Mouse (Mus musculus) lung, embryonic 15.5 days (tissue): ENCODE measurements around the gene Pecr. TPM values are rescaled to one million over a fixed set of nuclear protein-coding genes. Genes with fewer than 3 reads are reported as not detected.
"Not testable (repeated sequence)": the region's sequence is repeated elsewhere in the genome, so short reads cannot be mapped to it uniquely, and the experiment has no call there.

Source experiments
- ATAC-seq: fragments of 200-750 bp; cut with Nextera tagmentation; 2 replicates; pipeline ENCODE4 v1.8.0; 2017; ENCODE audit warnings: moderate number of reproducible peaks, borderline replicate concordance; ENCODE audit not compliant: low FRiP score, low TSS enrichment; ENCODE audit errors: extremely low read depth
- H3K27ac ChIP-seq: fragments of 300-500 bp; sonication (generic); 2 replicates; pipeline ENCODE4 v1.5.1; 2015; ENCODE audit warnings: moderate library complexity, mild to moderate bottlenecking, inconsistent platforms
- H3K27me3 ChIP-seq: fragments of 300-500 bp; sonication (generic); 2 replicates; pipeline ENCODE4 v1.6.1; 2015; ENCODE audit warnings: inconsistent platforms
- H3K36me3 ChIP-seq: fragments of 300-500 bp; sonication (generic); 2 replicates; pipeline ENCODE4 v1.6.1; 2015; ENCODE audit warnings: inconsistent platforms
- H3K4me1 ChIP-seq: fragments of 300-500 bp; sonication (generic); 2 replicates; pipeline ENCODE4 v1.6.1; 2015; ENCODE audit warnings: inconsistent platforms
- H3K4me2 ChIP-seq: fragments of 300-500 bp; sonication (generic); 2 replicates; pipeline ENCODE4 v1.6.1; 2015; ENCODE audit warnings: inconsistent platforms, mild to moderate bottlenecking, moderate library complexity
- H3K4me3 ChIP-seq: fragments of 300-500 bp; sonication (generic); 2 replicates; pipeline ENCODE4 v1.5.1; 2015; ENCODE audit warnings: mild to moderate bottlenecking, inconsistent platforms
- H3K9ac ChIP-seq: fragments of 300-500 bp; sonication (generic); 2 replicates; pipeline ENCODE4 v1.6.1; 2015; ENCODE audit warnings: inconsistent platforms
- H3K9me3 ChIP-seq: fragments of 300-500 bp; sonication (generic); 2 replicates; pipeline ENCODE4 v1.6.1; 2016; ENCODE audit warnings: inconsistent platforms
- WGBS: fragments of 180-500 bp; shearing (Covaris S2); methylation state at CpG from one replicate; pipeline ENCODE4 v1.1.7; 2015; 5-methylcytosine and 5-hydroxymethylcytosine counted together
- polyA plus RNA-seq: library from polyadenylated mRNA; unstranded; fragments of >200 nt; fragmentation: Nextera tagmentation; extraction: Ambion mirVana; gene quantifications from 2 replicates; pipeline ENCODE4 v1.2.1, GENCODE M21; 2015

The Pecr gene
- polyA plus RNA-seq, 1 experiment from 2014 or later = 23.0 TPM

DNA sequence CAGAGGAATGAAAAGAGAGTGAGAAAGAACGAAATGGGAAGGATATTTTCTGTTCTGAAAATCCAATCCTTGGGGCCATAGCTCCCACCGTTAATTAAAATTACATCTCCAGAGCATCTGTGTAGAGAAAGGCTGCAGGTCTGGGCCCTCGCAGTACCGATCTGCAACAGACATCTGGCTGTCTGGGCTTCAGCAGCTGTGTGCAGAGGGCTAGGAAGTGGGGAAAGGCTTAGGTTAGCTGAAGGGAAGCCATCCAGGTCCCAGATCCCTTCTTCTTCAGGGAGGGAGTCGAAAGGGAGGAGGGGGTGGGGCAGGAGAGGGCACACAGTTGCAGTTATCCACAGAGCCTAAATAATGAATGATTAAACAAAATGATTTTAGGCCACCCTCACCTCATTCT, 425 bp upstream of the Pecr start:
- H3K9me3 ChIP-seq = no peaks in the 10 kb centered on the region
- peak overlapping the region; percentile 58 for H3K4me3 ChIP-seq
- H3K9ac ChIP-seq = no peak overlapping the region
- 6% methylated on average over 5 of the region's 5 CpGs for WGBS
- no peak for ATAC-seq
- H3K27me3 ChIP-seq = peaks cover 13% of the 10 kb centered on the region
- H3K36me3 ChIP-seq = no peaks in the 10 kb centered on the region
- H3K4me2 ChIP-seq = peak overlapping the region; percentile 85
- H3K4me1 ChIP-seq = peaks cover 11% of the 10 kb centered on the region
- H3K27ac ChIP-seq = no peak overlapping the region

DNA sequence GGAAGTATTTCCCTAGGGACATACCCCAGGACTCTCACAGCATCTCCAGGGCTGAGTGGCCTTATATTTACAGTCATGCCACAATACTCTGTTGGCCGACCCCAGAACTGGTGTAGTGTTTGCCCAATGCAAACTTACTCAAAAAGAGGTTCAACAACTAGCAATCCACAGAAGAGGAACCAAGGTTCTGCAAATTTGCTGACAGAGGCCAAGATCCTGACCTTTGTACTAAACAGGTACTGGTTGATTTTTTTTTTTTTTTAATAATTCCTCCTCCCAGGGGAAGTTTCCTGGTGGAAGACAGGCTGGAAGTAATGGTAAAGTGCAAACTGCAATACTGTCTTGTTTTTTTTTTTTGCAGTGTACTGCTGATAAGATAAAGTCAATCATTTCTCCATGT, 1.5 kb downstream of the Pecr start:
- Histone ChIP-seq H3K27me3 (peaks cover 13% of the 10 kb centered on the region), H3K9me3 (no peaks in the 10 kb centered on the region), H3K9ac (no peak overlapping the region), H3K4me1 (peaks cover 11% of the 10 kb centered on the region), H3K27ac (no peak overlapping the region), H3K36me3 (no peaks in the 10 kb centered on the region), H3K4me3 (no peak overlapping the region), H3K4me2 (no peak overlapping the region)
- no peak for ATAC-seq
- WGBS = 64% methylated on average over 1 of the region's 1 CpGs

DNA sequence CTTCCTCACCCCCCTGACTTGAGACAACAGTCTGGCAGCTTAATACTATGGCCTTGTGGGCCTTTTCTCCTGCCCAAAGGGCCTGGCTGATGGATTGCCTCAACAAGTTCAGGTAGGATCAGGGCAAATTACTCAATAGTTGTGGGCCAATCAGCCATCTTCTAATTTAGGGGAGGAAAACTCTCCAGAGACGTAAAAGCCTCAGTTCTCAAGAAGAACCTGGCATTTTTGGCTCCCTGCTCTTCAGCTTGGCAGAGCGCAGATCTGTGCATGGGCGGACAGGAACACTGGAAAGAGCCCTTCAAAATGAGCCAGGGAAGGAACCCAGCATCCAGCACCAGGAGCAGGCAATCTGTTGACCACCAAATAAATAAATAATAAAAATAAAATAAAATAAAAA, 6.0 kb downstream of the Pecr start:
- 92% methylated on average over 3 of the region's 3 CpGs for WGBS
- Histone ChIP-seq H3K36me3 (peaks cover 10% of the 10 kb centered on the region), H3K4me1 (0 out of 2 replicates have a peak, but pooled peaks cover 3% of the 10 kb centered on the region)

DNA sequence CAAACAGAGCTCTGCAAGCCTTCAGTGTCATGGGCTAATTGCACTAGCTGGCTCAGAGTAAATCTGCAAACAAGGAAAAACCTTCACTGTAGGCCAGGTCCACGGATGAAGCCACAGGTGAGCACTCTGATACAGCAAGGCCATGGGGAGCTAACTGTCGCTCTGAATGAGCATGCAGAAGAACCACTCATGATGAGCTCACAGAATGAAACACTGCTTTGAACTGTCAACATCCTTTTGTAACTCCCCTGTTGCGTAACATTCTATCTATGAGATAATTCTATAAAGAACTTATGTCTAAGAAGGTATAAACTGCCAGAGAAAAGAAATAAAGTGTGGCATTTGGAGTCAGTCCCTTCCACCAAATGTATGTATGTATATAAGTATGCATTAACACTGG, 21.0 kb downstream of the Pecr start:
- no peaks in the 10 kb centered on the region for H3K4me1 ChIP-seq
- H3K27ac ChIP-seq = no peak overlapping the region
- H3K4me3 ChIP-seq = no peak overlapping the region
- peaks cover 4% of the 10 kb centered on the region; the same call in 1 of the 2 replicates for H3K36me3 ChIP-seq
- 91% methylated on average over 3 of the region's 3 CpGs for WGBS
- no peak overlapping the region for H3K4me2 ChIP-seq
- no peaks in the 10 kb centered on the region for H3K27me3 ChIP-seq
- no peak overlapping the region for H3K9ac ChIP-seq
- no peak for ATAC-seq
- no peaks in the 10 kb centered on the region for H3K9me3 ChIP-seq

More for the DNA sequence above, 6.0 kb downstream of the Pecr start:
- Histone ChIP-seq H3K9me3 (no peaks in the 10 kb centered on the region), H3K4me2 (no peak overlapping the region), H3K27me3 (no peaks in the 10 kb centered on the region), H3K27ac (no peak overlapping the region), H3K4me3 (no peak overlapping the region), H3K9ac (no peak overlapping the region)
- no peak for ATAC-seq

DNA sequence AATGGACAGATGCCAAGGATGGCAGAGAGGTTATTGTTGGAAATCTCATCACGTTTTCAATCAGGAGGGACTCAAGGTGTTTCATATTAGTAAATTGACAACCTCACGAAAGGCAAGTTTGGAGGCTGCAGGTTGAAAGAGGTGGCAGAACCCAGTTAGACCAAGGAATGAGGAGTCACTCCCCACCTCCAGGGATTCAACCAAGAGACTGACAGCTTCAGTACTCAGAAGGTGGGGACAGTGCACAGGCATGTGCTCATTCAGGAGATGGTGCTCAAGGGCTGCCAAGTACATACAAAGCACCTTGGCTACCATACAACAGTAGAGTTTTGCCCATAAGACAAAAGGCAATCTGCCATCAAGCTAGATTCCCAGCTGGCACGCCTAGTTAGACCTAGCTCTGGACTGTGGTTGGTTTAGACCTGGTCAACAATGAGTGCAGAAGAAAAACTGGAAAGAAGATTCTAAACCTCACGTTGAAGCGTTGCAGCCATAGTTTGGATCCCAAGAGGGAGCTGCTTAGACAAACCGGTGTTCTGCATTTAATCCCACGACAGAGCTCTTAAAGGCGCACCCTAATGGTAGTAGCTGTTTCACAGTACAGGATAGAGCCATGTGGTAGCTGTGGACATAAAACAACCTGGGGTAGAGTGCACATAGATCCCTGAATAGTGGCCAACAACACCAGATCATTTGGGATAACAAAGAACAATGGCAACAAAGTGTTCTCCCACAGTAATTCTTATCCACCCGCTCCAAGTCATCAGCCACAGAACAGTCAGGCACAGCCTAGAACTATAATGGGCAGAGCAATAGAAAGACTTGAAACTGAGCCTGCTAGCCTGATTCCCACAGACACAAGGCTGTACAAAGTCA, 27.5 kb downstream of the Pecr start:
- no peaks in the 10 kb centered on the region for H3K27me3 ChIP-seq
- peak overlapping the region; percentile 75; the same call in 1 of the 2 replicates for H3K4me2 ChIP-seq
- 76% methylated on average over 9 of the region's 9 CpGs for WGBS
- H3K4me1 ChIP-seq = peaks cover 18% of the 10 kb centered on the region; the same call in 1 of the 2 replicates
- H3K36me3 ChIP-seq = peaks cover 2% of the 10 kb centered on the region; the same call in 1 of the 2 replicates
- H3K9ac ChIP-seq = no peak overlapping the region
- ATAC-seq = no peak
- H3K4me3 ChIP-seq = no peak overlapping the region
- H3K27ac ChIP-seq = no peak overlapping the region
- no peaks in the 10 kb centered on the region for H3K9me3 ChIP-seq

DNA sequence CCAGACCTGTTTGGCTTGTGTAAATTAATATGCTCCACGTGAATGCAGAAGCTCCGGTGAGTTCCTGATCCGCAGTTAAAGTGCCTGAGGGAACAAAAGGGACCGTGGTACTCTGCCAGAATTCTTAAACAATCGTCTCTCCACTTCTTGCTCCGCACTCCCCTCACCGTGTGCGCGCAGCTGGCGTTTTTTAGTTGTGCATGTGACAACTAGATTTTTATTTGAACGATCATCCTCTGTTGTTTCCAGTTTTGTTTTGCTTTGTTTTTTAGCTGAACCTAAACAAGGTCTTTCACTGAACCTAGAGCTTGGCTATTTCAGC, 28.3 kb downstream of the Pecr start:
- no peaks in the 10 kb centered on the region for H3K36me3 ChIP-seq
- ATAC-seq = no peak
- no peaks in the 10 kb centered on the region for H3K27me3 ChIP-seq
- H3K4me2 ChIP-seq = peak overlapping the region; percentile 75
- H3K4me1 ChIP-seq = peaks cover 18% of the 10 kb centered on the region; the same call in 1 of the 2 replicates
- H3K27ac ChIP-seq = peak overlapping the region; percentile 94
- 31% methylated on average over 11 of the region's 11 CpGs for WGBS
- peak overlapping the region; percentile 49; the same call in 1 of the 2 replicates for H3K4me3 ChIP-seq
- H3K9me3 ChIP-seq = no peaks in the 10 kb centered on the region
- no peak overlapping the region for H3K9ac ChIP-seq

DNA sequence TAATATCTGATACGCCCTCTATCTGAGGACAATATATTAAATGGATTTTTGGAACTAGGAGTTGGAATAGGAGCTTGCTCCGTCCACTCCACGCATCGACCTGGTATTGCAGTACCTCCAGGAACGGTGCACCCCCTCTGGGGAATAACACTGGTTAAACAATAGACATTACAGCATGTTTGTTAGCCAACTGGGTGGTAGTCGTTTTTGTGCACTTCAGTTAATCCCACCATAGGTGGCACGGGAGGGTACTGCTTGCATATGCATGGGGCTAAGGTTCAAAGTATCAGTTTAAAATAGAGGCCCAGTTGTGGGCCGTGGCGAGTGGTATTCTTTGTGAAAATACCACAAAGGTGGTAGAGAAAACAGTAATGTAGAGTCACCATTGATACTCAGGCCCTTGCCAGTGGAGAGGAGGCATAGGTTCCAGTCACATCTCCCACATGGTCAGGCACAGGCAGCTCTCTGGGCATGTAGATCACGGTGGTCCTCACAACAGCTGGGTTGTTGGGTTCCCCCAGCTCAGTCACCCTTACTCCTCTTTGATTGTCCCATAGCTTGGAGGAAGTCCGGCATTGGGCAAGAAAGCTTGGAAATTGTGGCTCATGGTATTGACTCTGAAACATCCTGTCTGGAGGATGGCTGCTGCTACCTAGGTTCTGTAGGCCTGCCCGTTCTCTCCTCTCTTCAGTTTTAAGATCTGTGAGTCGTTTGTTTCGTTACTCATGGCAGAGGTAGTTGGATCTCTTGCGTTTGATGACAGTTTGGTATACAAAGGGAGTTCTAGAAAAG, 28.9 kb downstream of the Pecr start:
- ATAC-seq = peak; percentile 87

DNA sequence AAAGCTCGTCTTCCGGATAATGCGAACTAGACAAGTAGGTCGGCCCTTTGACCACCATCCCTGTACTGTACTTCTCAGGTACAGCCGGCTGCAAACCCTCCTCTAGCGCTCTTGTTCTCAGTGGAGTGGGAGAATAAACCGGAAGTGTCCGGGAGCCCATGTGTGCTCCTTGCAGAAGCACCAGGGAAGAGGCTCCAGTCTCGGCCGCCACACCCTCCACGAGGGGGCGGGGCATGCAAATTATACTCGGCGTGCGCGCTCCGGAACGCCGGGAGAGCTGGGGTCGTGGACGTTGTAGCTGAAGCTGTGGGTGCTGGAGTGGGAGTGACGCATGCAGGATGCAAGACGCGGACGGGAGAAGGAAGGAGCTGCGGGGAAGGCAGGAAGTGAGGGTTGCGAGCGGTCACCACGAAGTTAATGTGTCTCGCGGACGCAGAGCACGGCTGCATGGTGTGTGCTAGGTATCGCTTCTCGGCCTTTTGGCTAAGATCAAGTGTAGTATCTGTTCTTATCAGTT, 29.5 kb downstream of the Pecr start:
- Histone ChIP-seq H3K4me2 (peak overlapping the region; percentile 75), H3K4me3 (peak overlapping the region; percentile 49), H3K27ac (peak overlapping the region; percentile 94), H3K9me3 (no peaks in the 10 kb centered on the region), H3K4me1 (peaks cover 18% of the 10 kb centered on the region; the same call in 1 of the 2 replicates), H3K36me3 (no peaks in the 10 kb centered on the region), H3K9ac (peak overlapping the region; percentile 47), H3K27me3 (no peaks in the 10 kb centered on the region)
- peak; percentile 91 for ATAC-seq
- under 1% methylated on average over 35 of the region's 35 CpGs for WGBS

More for the DNA sequence above, 28.9 kb downstream of the Pecr start:
- Histone ChIP-seq H3K9ac (no peak overlapping the region; the same call in 1 of the 2 replicates), H3K4me2 (peak overlapping the region; percentile 75), H3K4me1 (peaks cover 18% of the 10 kb centered on the region; the same call in 1 of the 2 replicates), H3K9me3 (no peaks in the 10 kb centered on the region), H3K27ac (peak overlapping the region; percentile 94), H3K4me3 (peak overlapping the region; percentile 49), H3K27me3 (no peaks in the 10 kb centered on the region), H3K36me3 (no peaks in the 10 kb centered on the region)
- WGBS = 3% methylated on average over 15 of the region's 15 CpGs

DNA sequence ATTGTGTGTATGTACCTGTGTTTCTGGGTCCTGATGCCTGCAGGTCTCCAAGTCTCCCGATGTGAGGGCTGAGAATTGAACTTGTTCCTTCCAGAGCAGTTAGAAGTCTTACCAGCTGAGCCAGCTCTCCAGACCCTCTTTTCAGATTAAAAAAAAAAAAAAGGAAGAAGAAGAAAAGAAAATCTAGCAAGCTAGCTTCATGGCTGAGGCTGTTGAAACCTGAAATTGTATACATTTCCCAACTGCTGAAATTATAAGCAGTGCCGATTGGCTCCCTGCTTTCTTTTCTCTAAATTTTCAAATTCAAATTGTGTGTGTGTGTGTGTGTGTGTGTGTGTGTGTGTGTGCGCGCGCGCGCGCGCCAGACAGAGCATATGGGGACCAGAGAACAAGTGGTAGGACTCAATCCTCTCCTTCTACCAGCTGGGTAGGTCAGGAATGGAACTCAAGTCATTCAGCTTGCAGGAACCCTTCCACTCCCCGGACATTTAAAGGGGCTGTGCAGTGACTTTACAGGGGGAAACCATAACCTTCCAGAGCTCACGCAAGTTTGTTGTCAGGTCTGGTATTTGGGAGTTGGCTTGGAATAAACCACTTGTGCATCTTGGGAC, 30.1 kb downstream of the Pecr start:
- H3K9me3 ChIP-seq = no peaks in the 10 kb centered on the region
- peak; percentile 13; the same call in 1 of the 2 replicates for ATAC-seq
- H3K36me3 ChIP-seq = no peaks in the 10 kb centered on the region
- H3K4me1 ChIP-seq = peaks cover 18% of the 10 kb centered on the region; the same call in 1 of the 2 replicates
- H3K27me3 ChIP-seq = no peaks in the 10 kb centered on the region
- peak overlapping the region; percentile 94 for H3K27ac ChIP-seq
- peak overlapping the region; percentile 49 for H3K4me3 ChIP-seq
- peak overlapping the region; percentile 75 for H3K4me2 ChIP-seq
- WGBS = 43% methylated on average over 11 of the region's 11 CpGs
- no peak overlapping the region for H3K9ac ChIP-seq

DNA sequence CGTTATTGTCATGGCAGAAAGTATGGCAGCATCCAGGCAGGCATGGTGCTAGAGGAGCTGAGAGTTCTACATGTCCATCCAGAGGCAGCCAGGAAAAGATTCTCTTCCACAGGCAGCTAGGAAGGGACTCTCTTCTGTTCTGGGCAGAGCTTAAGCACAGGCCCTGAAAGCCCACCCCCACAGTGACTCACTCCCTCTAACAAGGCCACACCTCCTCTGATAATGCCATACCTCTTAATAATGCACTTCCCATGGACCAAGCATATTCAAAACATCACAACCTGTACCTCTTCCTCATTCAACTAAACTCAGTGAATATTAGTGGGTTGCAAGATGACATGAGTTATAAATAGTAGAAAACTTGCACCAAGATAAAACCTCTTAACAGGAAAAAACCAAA, 32.3 kb downstream of the Pecr start:
- Histone ChIP-seq H3K27me3 (no peaks in the 10 kb centered on the region), H3K36me3 (no peaks in the 10 kb centered on the region), H3K27ac (no peak overlapping the region), H3K9ac (no peak overlapping the region), H3K9me3 (no peaks in the 10 kb centered on the region), H3K4me2 (no peak overlapping the region), H3K4me1 (peaks cover 18% of the 10 kb centered on the region; the same call in 1 of the 2 replicates), H3K4me3 (no peak overlapping the region)
- WGBS = 88% methylated on average over 1 of the region's 1 CpGs
- no peak for ATAC-seq

DNA sequence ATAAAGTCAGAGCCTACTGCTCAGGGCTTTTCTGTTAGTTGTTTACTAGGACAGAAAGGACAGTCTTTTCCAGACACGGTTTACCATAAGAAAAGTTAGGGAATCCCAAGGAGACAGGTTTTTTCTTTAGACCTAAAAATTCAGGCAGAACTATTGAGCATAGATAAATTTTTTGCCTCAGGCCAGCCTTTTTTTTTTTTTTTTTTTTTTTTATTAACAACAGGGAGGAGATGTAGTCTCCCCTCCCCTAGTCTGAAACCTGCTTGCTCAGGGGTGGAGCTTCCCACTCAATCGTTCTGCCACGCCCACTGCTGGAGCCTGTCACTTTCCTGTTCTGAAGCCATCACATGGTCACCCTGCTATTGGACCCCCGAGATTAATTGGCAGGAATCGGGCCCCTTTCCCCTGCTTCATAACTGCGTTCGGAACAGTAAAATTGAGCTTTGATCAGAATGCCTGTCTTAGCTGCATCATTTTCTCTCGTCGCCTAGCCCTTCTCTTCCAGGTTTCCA, 35.8 kb downstream of the Pecr start:
- not testable (repeated sequence) for H3K4me2 ChIP-seq, H3K36me3 ChIP-seq, H3K9me3 ChIP-seq, H3K27me3 ChIP-seq, ATAC-seq, H3K4me3 ChIP-seq, H3K27ac ChIP-seq, H3K9ac ChIP-seq, H3K4me1 ChIP-seq
- WGBS = 49% methylated on average over 9 of the region's 9 CpGs
